Mouse (Mus musculus) layer of hippocampus, adult 18-20 months (tissue): ENCODE measurements around the gene Efnb2. TPM values are rescaled to one million over a fixed set of nuclear protein-coding genes. Genes with fewer than 3 reads are reported as not detected.

Experiments used
- DNase-seq, 2 experiments: peaks; one replicate each; pipeline ENCODE4 v3.0.0; 2022; ENCODE audit warnings: low spot score in 2 of 2
- long read RNA-seq: library from polyadenylated mRNA; stranded (forward); transcript quantifications from one replicate; pipeline ENCODE4 v2.0.0, GENCODE M21; 2021
- total RNA-seq, 2 experiments: library from RNA; stranded (reverse); gene quantifications; 2 replicates each; pipeline ENCODE4 v1.2.3; 2021

Gene Efnb2
- total RNA-seq = 10 to 100 TPM; 31.0 to 36.0 TPM
- long read RNA-seq, full-length matches to known transcripts = 3 of 6 reads
- long read RNA-seq, partial matches to known transcripts = 0 of 6 reads
- long read RNA-seq, other reads (novel, unspliced or antisense) = 3 of 6 reads

GRCm38 (mm10) chr8:8661103-8661758, at the start of gene Efnb2:
TSS of gene Efnb2 (minus strand) at chr8:8661242.
- DNase-seq = peak; percentile 94 to 99

- DNase-seq = no peak
Measured at GRCm38 (mm10) chr8:8704813-8705212, 43.8 kb upstream of the Efnb2 start.

GRCm38 (mm10) chr8:8703668-8704067, 42.6 kb upstream of the Efnb2 start:
- DNase-seq = no peak

- no peak for DNase-seq
Measured at GRCm38 (mm10) chr8:8700821-8701220, 39.8 kb upstream of the Efnb2 start.

GRCm38 (mm10) chr8:8700229-8700628, 39.2 kb upstream of the Efnb2 start:
- DNase-seq = no peak

GRCm38 (mm10) chr8:8690146-8691092, 29.4 kb upstream of the Efnb2 start, which contains the start of gene Arglu1:
TSS of gene Arglu1 (minus strand) at chr8:8690521.
- peak; percentile 91 to 98 for DNase-seq

GRCm38 (mm10) chr8:8689454-8690145, 28.6 kb upstream of the Efnb2 start:
- DNase-seq = peak; percentile 63 to 79

GRCm38 (mm10) chr8:8688823-8689453, 27.9 kb upstream of the Efnb2 start:
- DNase-seq = no peak

GRCm38 (mm10) chr8:8685517-8685916, 24.5 kb upstream of the Efnb2 start:
- DNase-seq = no peak

- no peak for DNase-seq
Measured at GRCm38 (mm10) chr8:8682697-8683096, 21.7 kb upstream of the Efnb2 start.

GRCm38 (mm10) chr8:8678236-8678635, 17.2 kb upstream of the Efnb2 start:
- no peak for DNase-seq

GRCm38 (mm10) chr8:8674864-8675263, 13.8 kb upstream of the Efnb2 start:
- no peak for DNase-seq

- peak; percentile 83 to 95 for DNase-seq
Measured at GRCm38 (mm10) chr8:8661759-8662138, 707 bp upstream of the Efnb2 start.

- peak in 1 of 2 experiments; percentile 24 for DNase-seq
Measured at GRCm38 (mm10) chr8:8660307-8661098, 539 bp downstream of the Efnb2 start.

- peak in 1 of 2 experiments; percentile 35 for DNase-seq
Measured at GRCm38 (mm10) chr8:8659503-8660306, 1.3 kb downstream of the Efnb2 start.

GRCm38 (mm10) chr8:8658426-8659224, 2.4 kb downstream of the Efnb2 start:
- peak; percentile 72 to 89 for DNase-seq

GRCm38 (mm10) chr8:8657692-8658355, 3.2 kb downstream of the Efnb2 start:
- DNase-seq = no peak
